Mouse (Mus musculus) testis, adult 2 months (tissue): Measurements from ENCODE around the gene Kit. TPM values are rescaled to one million over a fixed set of nuclear protein-coding genes. Genes with fewer than 3 reads are reported as not detected.

Experiments used
- H3K27ac ChIP-seq: fragments of 200-500 bp; 2 replicates; pipeline ENCODE4 v1.5.1; 2012; ENCODE audit warnings: low read depth, low read length; ENCODE audit not compliant: control insufficient read depth, insufficient read depth
- H3K27me3 ChIP-seq: fragments of 200-500 bp; 2 replicates; pipeline ENCODE4 v1.6.1; 2012; ENCODE audit warnings: mild to moderate bottlenecking, low read length, moderate library complexity; ENCODE audit not compliant: control insufficient read depth, insufficient read depth
- H3K36me3 ChIP-seq: fragments of 200-500 bp; 2 replicates; pipeline ENCODE4 v1.6.1; 2012; ENCODE audit warnings: mild to moderate bottlenecking, low read length; ENCODE audit not compliant: control insufficient read depth, insufficient read depth
- H3K4me1 ChIP-seq: fragments of 200-500 bp; 2 replicates; pipeline ENCODE4 v1.6.1; 2012; ENCODE audit warnings: low read length; ENCODE audit not compliant: control insufficient read depth, insufficient read depth
- H3K4me3 ChIP-seq: fragments of 200-500 bp; 2 replicates; pipeline ENCODE4 v1.5.1; 2012; ENCODE audit warnings: low read depth, mild to moderate bottlenecking, low read length, moderate library complexity, mixed read lengths; ENCODE audit not compliant: control insufficient read depth
- CTCF ChIP-seq: fragments of 200-500 bp; IDR thresholded peaks from 2 replicates; pipeline ENCODE4 v1.5.1; 2012; ENCODE audit warnings: low read depth, mild to moderate bottlenecking, inconsistent platforms, low read length, moderate library complexity; ENCODE audit not compliant: control insufficient read depth, insufficient read depth, insufficient replicate concordance
- POLR2A ChIP-seq: fragments of 200-500 bp; IDR thresholded peaks from 2 replicates; pipeline ENCODE4 v1.6.1; 2012; ENCODE audit warnings: low read depth, mild to moderate bottlenecking, inconsistent platforms, low read length, moderate library complexity; ENCODE audit not compliant: control insufficient read depth
- polyA plus RNA-seq: library from polyadenylated mRNA; depleted of rRNA; stranded (reverse); fragments of >200 nt; gene quantifications from 2 replicates; pipeline ENCODE4 v1.2.3, GENCODE M21; 2012

Kit gene
- polyA plus RNA-seq, 1 experiment: 13.8 TPM

DNA sequence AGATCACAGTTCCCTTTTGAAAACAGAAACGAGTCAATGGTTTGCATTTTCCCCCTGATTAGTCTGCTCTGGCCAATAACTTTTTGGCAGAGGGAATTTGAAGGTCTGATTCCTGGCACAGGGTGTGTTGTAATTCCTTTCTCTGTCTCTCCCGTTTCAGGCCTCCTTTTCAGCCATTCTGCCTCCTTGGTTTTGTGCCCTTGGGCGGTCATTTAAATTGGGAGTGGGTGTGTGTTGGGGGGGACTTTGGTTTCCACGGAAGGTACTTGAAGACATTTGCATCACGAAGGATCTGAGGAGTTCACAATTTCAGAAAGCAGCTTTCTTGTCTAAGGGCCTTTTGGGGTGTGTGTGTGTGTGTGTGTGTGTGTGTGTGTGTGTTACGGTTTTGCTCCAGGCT, 2.0 kb downstream of the Kit start:
- no peaks in the 10 kb centered on the region for H3K27me3 ChIP-seq
- peaks cover 19% of the 10 kb centered on the region for H3K4me1 ChIP-seq
- no peak for TF ChIP-seq CTCF
- no peak for TF ChIP-seq POLR2A
- no peak overlapping the region for H3K27ac ChIP-seq
- H3K4me3 ChIP-seq: no peak overlapping the region
- no peaks in the 10 kb centered on the region for H3K36me3 ChIP-seq

DNA sequence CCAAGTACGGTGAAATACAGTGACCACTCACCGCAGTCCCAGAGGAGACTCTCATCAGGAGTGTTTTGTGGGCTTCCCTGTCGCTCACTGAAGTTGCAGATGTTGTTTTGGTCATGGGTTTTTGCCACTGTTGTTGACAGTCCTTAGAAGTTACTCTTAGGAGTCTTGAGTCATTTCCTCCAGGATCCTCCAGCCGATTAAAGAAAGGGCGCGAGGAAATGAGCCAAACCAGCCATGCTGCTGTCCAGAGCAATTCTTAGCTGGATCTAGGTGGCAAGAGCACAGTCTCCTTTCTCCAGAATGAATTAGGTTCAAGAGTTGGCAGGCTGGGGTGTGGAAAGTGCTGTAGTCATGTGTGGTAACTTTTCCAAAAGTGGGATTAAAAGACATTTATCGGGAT, 3.4 kb downstream of the Kit start:
- Histone ChIP-seq H3K4me3 (no peak overlapping the region), H3K27ac (peak overlapping the region; percentile 20; the same call in 1 of the 2 replicates), H3K36me3 (no peaks in the 10 kb centered on the region), H3K27me3 (no peaks in the 10 kb centered on the region), H3K4me1 (peaks cover 19% of the 10 kb centered on the region)
- no peak for TF ChIP-seq POLR2A
- no peak for TF ChIP-seq CTCF

DNA sequence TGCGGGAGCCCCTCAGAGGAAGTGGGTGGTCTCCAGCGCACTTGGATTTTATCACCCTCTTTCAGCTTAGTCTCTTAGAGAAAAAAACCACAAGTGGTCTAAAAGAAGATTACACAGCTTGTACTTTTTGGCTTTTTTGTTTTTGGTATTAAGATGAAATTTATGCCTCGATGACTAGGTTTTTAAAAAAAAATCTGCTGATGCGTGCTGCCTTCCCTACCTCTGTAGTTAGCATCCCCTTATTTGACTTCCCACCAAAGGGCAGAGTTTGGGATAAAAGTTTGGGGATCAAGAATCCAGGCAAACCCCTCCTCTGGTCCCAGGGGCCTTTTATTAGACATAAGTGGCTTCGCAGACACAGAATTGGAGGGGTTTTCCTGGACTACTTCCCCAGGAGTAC, 4.5 kb downstream of the Kit start:
- peaks cover 19% of the 10 kb centered on the region for H3K4me1 ChIP-seq
- no peak overlapping the region for H3K4me3 ChIP-seq

GRCm38 (mm10) chr5:75579646-75580268, 5.0 kb downstream of the Kit start:
- TF ChIP-seq CTCF (no peak), POLR2A (no peak)
- no peak overlapping the region for H3K4me3 ChIP-seq
- H3K27ac ChIP-seq: peak overlapping the region; percentile 33; the same call in 1 of the 2 replicates
- no peaks in the 10 kb centered on the region for H3K27me3 ChIP-seq
- H3K4me1 ChIP-seq: peaks cover 15% of the 10 kb centered on the region
- H3K36me3 ChIP-seq: no peaks in the 10 kb centered on the region

More for the DNA sequence above, 4.5 kb downstream of the Kit start:
- TF ChIP-seq POLR2A: no peak
- no peak for TF ChIP-seq CTCF
- Histone ChIP-seq H3K27ac (peak overlapping the region; percentile 33; the same call in 1 of the 2 replicates), H3K27me3 (no peaks in the 10 kb centered on the region), H3K36me3 (no peaks in the 10 kb centered on the region)

DNA sequence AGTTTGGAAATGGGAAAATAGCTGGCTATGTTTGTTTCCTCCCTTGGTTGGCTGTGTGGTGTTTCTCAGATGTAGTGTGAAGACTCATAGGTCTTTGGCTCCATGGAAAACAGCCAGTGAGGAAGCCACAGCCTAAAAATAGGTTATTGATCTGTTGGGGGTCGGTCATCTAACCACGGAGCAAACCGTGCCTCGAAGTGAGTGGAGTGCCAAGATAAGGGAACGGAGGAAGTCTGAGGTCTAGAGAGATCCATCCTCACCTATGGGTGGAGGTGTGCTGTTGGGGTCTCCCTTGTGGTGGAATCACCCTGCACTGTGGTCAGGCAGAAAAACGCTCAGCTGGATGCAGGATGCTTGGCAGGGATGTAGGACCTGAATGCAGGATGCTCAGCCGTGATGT, 7.2 kb downstream of the Kit start:
- H3K36me3 ChIP-seq: no peaks in the 10 kb centered on the region
- H3K27ac ChIP-seq: no peak overlapping the region
- peaks cover 6% of the 10 kb centered on the region for H3K4me1 ChIP-seq
- no peak overlapping the region for H3K4me3 ChIP-seq
- TF ChIP-seq POLR2A: no peak
- TF ChIP-seq CTCF: no peak
- H3K27me3 ChIP-seq: no peaks in the 10 kb centered on the region

DNA sequence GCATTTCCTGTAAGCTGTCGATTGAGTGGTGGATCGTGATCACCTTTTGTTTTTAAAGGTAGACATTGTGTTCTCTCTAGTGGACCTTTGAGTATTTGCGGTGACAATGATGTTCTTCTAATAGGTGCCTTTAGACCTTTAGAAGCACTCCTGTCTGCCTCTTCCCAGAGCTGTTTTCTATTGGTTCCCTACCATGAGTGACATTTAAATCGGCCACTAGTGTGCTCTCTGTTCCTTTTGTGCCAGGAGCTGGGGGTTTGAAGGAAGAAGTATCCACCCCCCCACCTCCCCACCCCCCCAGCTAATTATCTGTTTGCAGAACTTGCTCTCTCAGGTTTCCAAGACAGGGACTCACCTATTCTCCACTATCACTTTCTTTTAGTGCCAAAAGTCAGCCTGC, 13.1 kb downstream of the Kit start:
- no peaks in the 10 kb centered on the region for H3K27me3 ChIP-seq

GRCm38 (mm10) chr5:75589552-75590346, 15.0 kb downstream of the Kit start:
- no peak for TF ChIP-seq CTCF
- TF ChIP-seq POLR2A: no peak

More for the DNA sequence above, 13.1 kb downstream of the Kit start:
- no peak overlapping the region for H3K4me3 ChIP-seq
- H3K27ac ChIP-seq: no peak overlapping the region
- TF ChIP-seq POLR2A (no peak), CTCF (no peak)
- H3K36me3 ChIP-seq: no peaks in the 10 kb centered on the region
- no peaks in the 10 kb centered on the region for H3K4me1 ChIP-seq

More at GRCm38 (mm10) chr5:75589552-75590346, 15.0 kb downstream of the Kit start:
- H3K4me1 ChIP-seq: no peaks in the 10 kb centered on the region
- H3K36me3 ChIP-seq: no peaks in the 10 kb centered on the region
- H3K27ac ChIP-seq: no peak overlapping the region
- no peak overlapping the region for H3K4me3 ChIP-seq
- H3K27me3 ChIP-seq: no peaks in the 10 kb centered on the region
